Comparison of ENCODE assay signal across 8 mouse cellular contexts in the genomic region with DNA sequence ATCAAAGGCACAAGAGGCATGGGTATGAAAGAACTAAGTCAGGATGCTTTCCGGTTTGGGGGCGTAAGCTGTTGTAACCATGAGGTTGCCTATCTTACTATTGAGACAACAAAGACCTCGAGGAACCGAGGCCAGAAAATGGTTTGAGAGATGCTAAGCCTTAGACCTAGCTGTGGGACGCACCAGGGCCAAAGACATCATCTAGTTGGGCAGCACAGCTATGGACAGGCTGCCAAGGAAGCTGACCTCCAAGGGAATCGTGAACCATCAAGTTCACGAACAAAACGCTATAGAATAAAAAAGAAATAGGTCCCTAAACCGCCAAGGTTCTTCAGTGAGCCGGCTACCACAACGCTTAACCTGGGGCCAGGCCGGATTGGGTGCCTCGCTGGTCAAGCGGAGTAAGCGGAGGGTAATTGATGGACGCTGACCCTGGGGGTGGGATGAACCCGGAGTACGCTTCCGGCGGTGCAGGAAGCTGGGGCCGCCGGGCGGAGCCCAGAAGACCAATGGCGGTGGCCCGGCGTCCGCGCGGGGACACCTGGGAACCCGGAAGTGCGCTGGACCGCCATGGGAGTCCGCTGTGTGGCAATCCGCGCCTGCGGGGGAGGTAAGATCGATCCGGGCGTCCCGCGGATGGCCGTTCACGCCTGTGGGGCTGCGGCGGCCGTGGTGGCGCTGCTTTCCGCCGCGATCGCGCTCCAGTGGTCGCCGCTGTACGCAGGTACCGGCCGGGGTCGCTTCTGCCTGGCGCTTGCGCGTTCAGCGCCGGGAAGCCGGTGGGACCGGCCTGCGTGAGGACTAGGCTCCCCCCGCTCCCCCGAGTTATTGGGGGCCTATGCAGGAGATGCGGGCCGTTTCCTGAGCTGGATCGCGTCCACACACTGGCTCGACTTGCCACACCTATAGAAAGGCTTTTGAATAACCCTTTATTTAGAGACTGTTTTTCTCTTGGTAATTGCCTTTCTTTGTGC. TPM values are rescaled to one million over a fixed set of nuclear protein-coding genes. Genes with fewer than 3 reads are reported as not detected.
DNase-seq lines count a peak whose midpoint lies in the region; ATAC-seq lines count a peak whose summit lies in the region.

A gene (plus strand): TSS at position 490 of the 974 bp plus-strand sequence.

- H3K9ac ChIP-seq in hindbrain, embryonic 11.5 days (ENCODE audit: low read depth, low read length) = peak within 1 kb of the TSS; percentile 85

- no peaks in the 10 kb centered on the region for H3K36me3 ChIP-seq in hindbrain, embryonic 11.5 days (ENCODE audit: control insufficient read depth, insufficient read depth, low read length)

- DNase-seq in Muller cell, postnatal 12 days (ENCODE audit: inconsistent ontology term) = peak; percentile 97
- peak; percentile 86 for DNase-seq in cerebellum, adult 9-10 months
- peak; percentile 75 to 93 for DNase-seq in frontal cortex, adult 2 months (ENCODE audit: extremely low spot score in 1 of 2, low spot score in 1 of 2)
- peak; percentile 94 for DNase-seq in hindbrain, embryonic 11.5 days (ENCODE audit: low spot score)
- peak; percentile 75 to 77 for DNase-seq in layer of hippocampus, postnatal 25 days (ENCODE audit: extremely low spot score in 1 of 2, low spot score in 1 of 2)
- peak; percentile 93 for DNase-seq in lung, postnatal 25 days (ENCODE audit: low spot score)
- DNase-seq in retina, embryonic 14.5 days (ENCODE audit: low spot score) = peak; percentile 96
- peak; percentile 90 for DNase-seq in thymus, postnatal 4 days

- peak within 1 kb of the TSS; percentile 86 for H3K27ac ChIP-seq in hindbrain, embryonic 11.5 days (ENCODE audit: low read depth, low read length)

- no peaks in the 10 kb centered on the region for H3K27me3 ChIP-seq in hindbrain, embryonic 11.5 days (ENCODE audit: control insufficient read depth, insufficient read depth, low read length)

- peak; percentile 97 for ATAC-seq in hindbrain, embryonic 11.5 days (ENCODE audit: low FRiP score)

- peak within 1 kb of the TSS; percentile 53 for H3K4me2 ChIP-seq in hindbrain, embryonic 11.5 days (replicated peaks; ENCODE audit: low read depth, low read length)

- peaks cover 4% of the 10 kb centered on the region for H3K4me1 ChIP-seq in hindbrain, embryonic 11.5 days (replicated peaks; ENCODE audit: control insufficient read depth, insufficient read depth, low read length)

- peak within 1 kb of the TSS; percentile 95 for H3K4me3 ChIP-seq in hindbrain, embryonic 11.5 days (ENCODE audit: low read depth, low read length)

- H3K9me3 ChIP-seq in hindbrain, embryonic 11.5 days (ENCODE audit: control insufficient read depth, low read length) = no peaks in the 10 kb centered on the region

- 3% methylated on average over 69 of the region's 73 CpGs for WGBS in hindbrain, embryonic 11.5 days

RNA-seq across cellular contexts. Expression of the gene that starts here (rescaled TPM):
- 107 and 109 TPM in 2 replicates for polyA plus RNA-seq in frontal cortex, adult 2 months (2012; rRNA removed)
- 105 and 108 TPM in 2 replicates for polyA plus RNA-seq in hindbrain, embryonic 11.5 days (2014; fragmentation: Nextera tagmentation; extraction: Ambion mirVana)
- total RNA-seq in layer of hippocampus, postnatal 25 days (2021) = 10 to 100 TPM; 60.1 to 64.2 TPM

Comparison
In these comparisons a context has a peak if more than half of its experiments do, and no peak if none do; other contexts are left out.
1. Peak in every context shown above with its lines: DNase-seq, ATAC-seq, H3K4me3 ChIP-seq and H3K27ac ChIP-seq.